Mouse (Mus musculus) embryonic facial prominence, embryonic 11.5 days (tissue): ENCODE results near the gene Loxl1. TPM values are rescaled to one million over a fixed set of nuclear protein-coding genes. Genes with fewer than 3 reads are reported as not detected.

Source experiments
- ATAC-seq: fragments of 200-750 bp; cut with Nextera tagmentation; replicated peaks from 2 replicates; pipeline ENCODE4 v1.8.0; 2017; ENCODE audit warnings: low read depth; ENCODE audit not compliant: insufficient number of reproducible peaks, low FRiP score, low TSS enrichment
- DNase-seq: peaks from one replicate; pipeline ENCODE4 v3.0.0-alpha.2; 2015; ENCODE audit warnings: low spot score
- H3K27ac ChIP-seq: fragments of 300-500 bp; sonication (generic); replicated peaks from 2 replicates; pipeline ENCODE4 v1.5.1; 2014; ENCODE audit warnings: mild to moderate bottlenecking, low read depth, low read length, control low read depth
- H3K27me3 ChIP-seq: fragments of 300-500 bp; sonication (generic); 2 replicates; pipeline ENCODE4 v1.6.1; 2014; ENCODE audit warnings: mild to moderate bottlenecking, low read length, moderate library complexity, mixed read lengths; ENCODE audit not compliant: control insufficient read depth, insufficient read depth
- H3K36me3 ChIP-seq: fragments of 300-500 bp; sonication (generic); replicated peaks from 2 replicates; pipeline ENCODE4 v1.6.1; 2014; ENCODE audit warnings: low read depth, mild to moderate bottlenecking, low read length, moderate library complexity, mixed read lengths; ENCODE audit not compliant: control insufficient read depth, insufficient read depth
- H3K4me1 ChIP-seq: fragments of 300-500 bp; sonication (generic); 2 replicates; pipeline ENCODE4 v1.6.1; 2014; ENCODE audit warnings: low read length, mixed read lengths; ENCODE audit not compliant: control insufficient read depth, insufficient read depth
- H3K4me2 ChIP-seq: fragments of 300-500 bp; sonication (generic); 2 replicates; pipeline ENCODE4 v1.6.1; 2014; ENCODE audit warnings: low read depth, mild to moderate bottlenecking, control low read depth, low read length, moderate library complexity
- H3K4me3 ChIP-seq: fragments of 300-500 bp; sonication (generic); 2 replicates; pipeline ENCODE4 v1.5.1; 2014; ENCODE audit warnings: low read depth, low read length, control low read depth
- H3K9ac ChIP-seq: fragments of 300-500 bp; sonication (generic); replicated peaks from 2 replicates; pipeline ENCODE4 v1.6.1; 2014; ENCODE audit warnings: mild to moderate bottlenecking, control low read depth, low read length
- H3K9me3 ChIP-seq: fragments of 300-500 bp; sonication (generic); replicated peaks from 2 replicates; pipeline ENCODE4 v1.6.1; 2016; ENCODE audit warnings: mild to moderate bottlenecking, low read length, inconsistent platforms, mixed read lengths; ENCODE audit not compliant: control insufficient read depth
- WGBS: fragments of 180-500 bp; shearing (Covaris S2); extraction: QIAGEN DNeasy Blood & Tissue Kit; methylation state at CpG from one replicate; pipeline ENCODE4 v1.1.7; 2014; 5-methylcytosine and 5-hydroxymethylcytosine counted together
- polyA plus RNA-seq: library from polyadenylated mRNA; unstranded; fragments of >200 nt; fragmentation: Nextera tagmentation; extraction: Ambion mirVana; gene quantifications from 2 replicates; pipeline ENCODE4 v1.2.1, GENCODE M21; 2014

Loxl1 gene
- polyA plus RNA-seq, 1 experiment from 2014 or later = 11.0 TPM

- no peak overlapping the region for H3K9ac ChIP-seq
- WGBS = 61% methylated on average over 9 of the region's 9 CpGs
- no peak overlapping the region for H3K4me3 ChIP-seq
- peaks cover 1% of the 10 kb centered on the region; the same call in 1 of the 2 replicates for H3K4me1 ChIP-seq
- no peaks in the 10 kb centered on the region for H3K27me3 ChIP-seq
- H3K36me3 ChIP-seq = no peaks in the 10 kb centered on the region
- no peak overlapping the region for H3K27ac ChIP-seq
- no peaks in the 10 kb centered on the region for H3K9me3 ChIP-seq
- no peak overlapping the region for H3K4me2 ChIP-seq
- no peak for ATAC-seq
- peak; percentile 63 for DNase-seq
These were observed 71.1 kb downstream of the Loxl1 start for GRCm38 (mm10) chr9:58241780-58242485.

Other genes starting within 250 kb of the Loxl1 start
- gene Stra6, start 249.4 kb downstream of the Loxl1 start, polyA plus RNA-seq = 38.0 and 44.8 TPM in 2 replicates
- 0.54 and 0.77 TPM in 2 replicates for gene Ccdc33, start 194.4 kb downstream of the Loxl1 start, polyA plus RNA-seq
- gene Islr, start 108.9 kb downstream of the Loxl1 start, polyA plus RNA-seq = 24.6 and 26.7 TPM in 2 replicates
- 5.4 and 5.8 TPM in 2 replicates for gene Islr2, start 108.9 kb downstream of the Loxl1 start, polyA plus RNA-seq
- gene Pml, start 63.4 kb downstream of the Loxl1 start, polyA plus RNA-seq = 13.5 and 14.5 TPM in 2 replicates
- gene Stoml1, start 60.0 kb downstream of the Loxl1 start, polyA plus RNA-seq = 20.1 and 22.2 TPM in 2 replicates
- not detected in 2 replicates for gene Tbc1d21, start 57.3 kb upstream of the Loxl1 start, polyA plus RNA-seq
- 2.1 and 2.8 TPM in 2 replicates for gene Insyn1, start 175.4 kb upstream of the Loxl1 start, polyA plus RNA-seq
- 42.8 and 46.9 TPM in 2 replicates for gene Cd276, start 242.3 kb upstream of the Loxl1 start, polyA plus RNA-seq